Comparison of ENCODE assay signal across 16 mouse cellular contexts in genomic region chr1:164149083-164149482, GRCm38 (mm10). TPM values are rescaled to one million over a fixed set of nuclear protein-coding genes. Genes with fewer than 3 reads are reported as not detected.
A peak's percentile ranks its signal among the peaks of the same experiment; 100 is the strongest.
DNase-seq lines count a peak whose midpoint lies in the region; ATAC-seq and TF ChIP-seq lines count a peak whose summit lies in the region.
"Had no signal": no experiment of that assay in that cellular context is flagged by ENCODE, and none has a peak within 500 bp of the region (broad histone marks: within the 10 kb centered on the region; RNA-seq: fewer than 3 reads in every experiment).

No protein-coding gene starts in this region.

- no peak overlapping the region for H3K4me3 ChIP-seq in thymus, adult 2 months (ENCODE audit: control insufficient read depth, insufficient read depth, low read length)
- no peak overlapping the region for H3K4me3 ChIP-seq in kidney, embryonic 16.5 days (ENCODE audit: low read length)
- H3K4me3 ChIP-seq: forebrain, embryonic 12.5 days; gastrocnemius, adult 2 months; heart, embryonic 13.5 days; hindbrain, embryonic 13.5 days had no signal

- no peaks in the 10 kb centered on the region for H3K27me3 ChIP-seq in thymus, adult 2 months (ENCODE audit: control insufficient read depth, insufficient read depth, low read length)
- H3K27me3 ChIP-seq in kidney, embryonic 16.5 days (ENCODE audit: insufficient read depth, low read length): no peaks in the 10 kb centered on the region; the same call in 1 of the 2 replicates
- H3K27me3 ChIP-seq: forebrain, embryonic 12.5 days; heart, embryonic 13.5 days; hindbrain, embryonic 13.5 days had no signal

- no peak for TF ChIP-seq POLR2A in thymus, adult 2 months (IDR thresholded peaks at IDR 0.05; ENCODE audit: control insufficient read depth, extremely low read depth, insufficient read depth, low read length, poor library complexity)

- H3K27ac ChIP-seq in thymus, adult 2 months (ENCODE audit: control insufficient read depth, insufficient read depth, low read length): no peak overlapping the region
- no peak overlapping the region for H3K27ac ChIP-seq in kidney, embryonic 16.5 days (ENCODE audit: low read length)
- H3K27ac ChIP-seq: forebrain, embryonic 12.5 days; gastrocnemius, adult 2 months; heart, embryonic 13.5 days; hindbrain, embryonic 13.5 days; stomach, postnatal 0 days had no signal

- ATAC-seq in megakaryocyte-erythroid progenitor cell, adult 5-6 weeks (replicated peaks; ENCODE audit: low FRiP score, low TSS enrichment, poor library complexity, severe bottlenecking): peak; percentile 72; the same call in 1 of the 2 replicates
- ATAC-seq in kidney, embryonic 16.5 days (ENCODE audit: low FRiP score, low TSS enrichment): no peak

- no peaks in the 10 kb centered on the region for H3K9me3 ChIP-seq in kidney, embryonic 16.5 days (ENCODE audit: low read length)
- H3K9me3 ChIP-seq: forebrain, embryonic 12.5 days; heart, embryonic 13.5 days; hindbrain, embryonic 13.5 days had no signal

- TF ChIP-seq CTCF in thymus, adult 2 months (IDR thresholded peaks at IDR 0.05; ENCODE audit: borderline replicate concordance, control insufficient read depth, extremely low read depth, insufficient read depth, low read length, poor library complexity): no peak

- no peak overlapping the region for H3K4me2 ChIP-seq in kidney, embryonic 16.5 days (replicated peaks; ENCODE audit: low read depth, low read length)
- H3K4me2 ChIP-seq: forebrain, embryonic 12.5 days; heart, embryonic 13.5 days; hindbrain, embryonic 13.5 days had no signal

- peaks cover 3% of the 10 kb centered on the region; the same call in 1 of the 2 replicates for H3K4me1 ChIP-seq in thymus, adult 2 months (replicated peaks; ENCODE audit: control insufficient read depth, insufficient read depth, low read length)
- peaks cover 8% of the 10 kb centered on the region; the same call in 1 of the 2 replicates for H3K4me1 ChIP-seq in kidney, embryonic 16.5 days (ENCODE audit: insufficient read depth, low read length)
- H3K4me1 ChIP-seq: forebrain, embryonic 12.5 days had no signal

- no peaks in the 10 kb centered on the region for H3K36me3 ChIP-seq in thymus, adult 2 months (ENCODE audit: control insufficient read depth, insufficient read depth, low read length)
- no peaks in the 10 kb centered on the region for H3K36me3 ChIP-seq in kidney, embryonic 16.5 days (ENCODE audit: insufficient read depth, low read length)
- H3K36me3 ChIP-seq: forebrain, embryonic 12.5 days; heart, embryonic 13.5 days; hindbrain, embryonic 13.5 days had no signal

- DNase-seq in thymus, adult 2 months: peak; percentile 35
- no peak for DNase-seq in thymus, adult 18-20 months
- DNase-seq in T-cell, adult 2 months (ENCODE audit: low spot score): peak; percentile 60
- no peak for DNase-seq in layer of hippocampus, postnatal 36 days
- no peak for DNase-seq in adrenal gland, postnatal 4 days (ENCODE audit: low spot score in 2 of 2)
- DNase-seq: cerebellum, postnatal 14 days; gastrocnemius, adult 2 months; layer of hippocampus, adult 9-11 months; lung, postnatal 4 days had no signal

- 79% methylated on average over 7 of the region's 7 CpGs for WGBS in thymus, adult 2 months
- 94% methylated on average over 7 of the region's 7 CpGs for WGBS in kidney, embryonic 16.5 days

- no peak overlapping the region for H3K9ac ChIP-seq in kidney, embryonic 16.5 days (replicated peaks; ENCODE audit: low read length)
- H3K9ac ChIP-seq: forebrain, embryonic 12.5 days; heart, embryonic 13.5 days; hindbrain, embryonic 13.5 days had no signal

RNA-seq across cellular contexts. Expression of gene F5, which starts 2.6 kb away (rescaled TPM):
- 0.56 and 0.78 TPM in 2 replicates for polyA plus RNA-seq in thymus, adult 2 months (2012; rRNA removed)
- 0.94 TPM in 1 of 2 replicates, not detected in the other for total RNA-seq in megakaryocyte-erythroid progenitor cell, adult 5-6 weeks (2014; fragmentation: Nextera tagmentation)
- 0.42 and 0.46 TPM in 2 replicates for total RNA-seq in megakaryocyte-erythroid progenitor cell, adult 5-6 weeks (2017)
- total RNA-seq in layer of hippocampus, postnatal 36 days (2021): 1 to 10 TPM in 1 of 2 experiments, under 1 TPM in 1; 0.57 to 1.5 TPM
- polyA plus RNA-seq in kidney, embryonic 16.5 days (2015; fragmentation: Nextera tagmentation; extraction: Ambion mirVana): 0.26 and 0.30 TPM in 2 replicates
- 10 to 100 TPM in 1 of 2 experiments, 1 to 10 TPM in 1; 3.4 to 22.7 TPM for total RNA-seq in adrenal gland, postnatal 4 days (2021)

RNA-seq across cellular contexts. Expression of gene Selp, which starts 34.0 kb away (rescaled TPM):
- polyA plus RNA-seq in thymus, adult 2 months (2012; rRNA removed): 1.3 and 2.8 TPM in 2 replicates
- total RNA-seq in megakaryocyte-erythroid progenitor cell, adult 5-6 weeks (2014; fragmentation: Nextera tagmentation): 0.98 TPM in 1 of 2 replicates, not detected in the other
- total RNA-seq in megakaryocyte-erythroid progenitor cell, adult 5-6 weeks (2017): 0.04 and 0.38 TPM in 2 replicates
- total RNA-seq in layer of hippocampus, postnatal 36 days (2021): under 1 TPM in 1 of 2 experiments, not detected in 1; 0.38 TPM
- 0.56 and 1.1 TPM in 2 replicates for polyA plus RNA-seq in kidney, embryonic 16.5 days (2015; fragmentation: Nextera tagmentation; extraction: Ambion mirVana)
- 1 to 10 TPM; 1.2 to 2.5 TPM for total RNA-seq in adrenal gland, postnatal 4 days (2021)
- total RNA-seq: left cerebral cortex, postnatal 25 days had no signal
- polyA plus RNA-seq: forebrain, embryonic 12.5 days; hindbrain, embryonic 13.5 days had no signal

Comparison
In these comparisons a context has a peak if more than half of its experiments do, and no peak if none do; other contexts are left out.
1. DNase-seq: peak in thymus, adult 2 months (single experiment) and T-cell, adult 2 months (single experiment); none in thymus, adult 18-20 months (0 of 2), layer of hippocampus, postnatal 36 days (0 of 2) and adrenal gland, postnatal 4 days (0 of 2).